Mouse (Mus musculus) olfactory bulb, adult 2 months (tissue): ENCODE results near the gene Ctnnd2. TPM values are rescaled to one million over a fixed set of nuclear protein-coding genes. Genes with fewer than 3 reads are reported as not detected.

Source experiments
- H3K27ac ChIP-seq: fragments of 200-500 bp; 2 replicates; pipeline ENCODE4 v1.5.1; 2012; ENCODE audit warnings: low read depth, low read length; ENCODE audit not compliant: insufficient read depth
- H3K4me1 ChIP-seq: fragments of 200-500 bp; 2 replicates; pipeline ENCODE4 v1.6.1; 2012; ENCODE audit warnings: low read length; ENCODE audit not compliant: control insufficient read depth, insufficient read depth
- H3K4me3 ChIP-seq: fragments of 200-500 bp; 2 replicates; pipeline ENCODE4 v1.5.1; 2012; ENCODE audit warnings: mild to moderate bottlenecking, low read depth, low read length, moderate library complexity; ENCODE audit not compliant: insufficient read depth
- CTCF ChIP-seq: fragments of 200-500 bp; IDR thresholded peaks from 2 replicates; pipeline ENCODE4 v1.5.1; 2012; ENCODE audit warnings: low read depth, mild to moderate bottlenecking, low read length, moderate library complexity; ENCODE audit not compliant: insufficient read depth
- POLR2A ChIP-seq: fragments of 200-500 bp; IDR thresholded peaks from 2 replicates; pipeline ENCODE4 v1.6.1; 2012; ENCODE audit warnings: mild to moderate bottlenecking, low read depth, low read length, moderate library complexity; ENCODE audit not compliant: insufficient read depth
- WGBS: fragments of 180-500 bp; shearing (Covaris S2); methylation state at CpG from one replicate; pipeline ENCODE4 v1.1.7; 2018; 5-methylcytosine and 5-hydroxymethylcytosine counted together
- polyA plus RNA-seq: library from polyadenylated mRNA; stranded (reverse); fragments of >200 nt; gene quantifications from 2 replicates; pipeline ENCODE4 v1.2.4, GENCODE M21; 2012; ENCODE audit warnings: low replicate concordance; ENCODE audit not compliant: missing spikeins, insufficient read depth, insufficient read length

Ctnnd2 gene
- polyA plus RNA-seq, 1 experiment, result not detected

GRCm38 (mm10) chr15:30793260-30793659 is 620.9 kb downstream of the Ctnnd2 start:
- no peak overlapping the region for H3K4me3 ChIP-seq
- H3K4me1 ChIP-seq, result peaks cover 6% of the 10 kb centered on the region; the same call in 1 of the 2 replicates
- H3K27ac ChIP-seq, result no peak overlapping the region
- no peak for TF ChIP-seq CTCF
- TF ChIP-seq POLR2A, result no peak
- 52% methylated on average over 3 of the region's 3 CpGs for WGBS

- no peak for TF ChIP-seq POLR2A
- no peak for TF ChIP-seq CTCF
- Histone ChIP-seq H3K4me1 (peaks cover 6% of the 10 kb centered on the region; the same call in 1 of the 2 replicates), H3K4me3 (no peak overlapping the region), H3K27ac (no peak overlapping the region)
- 44% methylated on average over 3 of the region's 3 CpGs for WGBS
Observed at GRCm38 (mm10) chr15:30795723-30796122, 623.3 kb downstream of the Ctnnd2 start.

GRCm38 (mm10) chr15:30827424-30828263 is 655.3 kb downstream of the Ctnnd2 start:
- no peaks in the 10 kb centered on the region for H3K4me1 ChIP-seq
- H3K27ac ChIP-seq, result no peak overlapping the region
- 79% methylated on average over 17 of the region's 17 CpGs for WGBS
- no peak for TF ChIP-seq CTCF
- no peak for TF ChIP-seq POLR2A
- no peak overlapping the region for H3K4me3 ChIP-seq

GRCm38 (mm10) chr15:30857277-30858176 is 685.1 kb downstream of the Ctnnd2 start:
- no peak overlapping the region for H3K4me3 ChIP-seq
- TF ChIP-seq CTCF, result no peak
- no peak for TF ChIP-seq POLR2A
- no peak overlapping the region for H3K27ac ChIP-seq
- peaks cover 4% of the 10 kb centered on the region for H3K4me1 ChIP-seq
- WGBS, result 54% methylated on average over 17 of the region's 17 CpGs

- TF ChIP-seq POLR2A, result no peak
- TF ChIP-seq CTCF, result no peak
- H3K27ac ChIP-seq, result no peak overlapping the region
- H3K4me3 ChIP-seq, result no peak overlapping the region
- no peaks in the 10 kb centered on the region for H3K4me1 ChIP-seq
- WGBS, result 94% methylated on average over 5 of the region's 5 CpGs
Observed at GRCm38 (mm10) chr15:30867429-30867828, 695.0 kb downstream of the Ctnnd2 start.

GRCm38 (mm10) chr15:30869673-30870512 is 697.5 kb downstream of the Ctnnd2 start:
- WGBS, result 79% methylated on average over 12 of the region's 12 CpGs
- no peak overlapping the region for H3K4me3 ChIP-seq
- TF ChIP-seq CTCF (no peak), POLR2A (no peak)
- H3K4me1 ChIP-seq, result no peaks in the 10 kb centered on the region
- no peak overlapping the region for H3K27ac ChIP-seq

- H3K27ac ChIP-seq, result no peak overlapping the region
- H3K4me3 ChIP-seq, result no peak overlapping the region
- WGBS, result 72% methylated on average over 1 of the region's 1 CpGs
- no peaks in the 10 kb centered on the region for H3K4me1 ChIP-seq
- TF ChIP-seq POLR2A (no peak), CTCF (no peak)
Observed at GRCm38 (mm10) chr15:30875523-30875922, 703.1 kb downstream of the Ctnnd2 start.

- no peak for TF ChIP-seq POLR2A
- TF ChIP-seq CTCF, result no peak
- Histone ChIP-seq H3K27ac (no peak overlapping the region), H3K4me3 (no peak overlapping the region), H3K4me1 (peaks cover 3% of the 10 kb centered on the region)
- 67% methylated on average over 12 of the region's 12 CpGs for WGBS
Observed at GRCm38 (mm10) chr15:30884692-30885334, 712.4 kb downstream of the Ctnnd2 start.
